Comparison of ENCODE assay signal across 9 mouse cellular contexts in the genomic region with DNA sequence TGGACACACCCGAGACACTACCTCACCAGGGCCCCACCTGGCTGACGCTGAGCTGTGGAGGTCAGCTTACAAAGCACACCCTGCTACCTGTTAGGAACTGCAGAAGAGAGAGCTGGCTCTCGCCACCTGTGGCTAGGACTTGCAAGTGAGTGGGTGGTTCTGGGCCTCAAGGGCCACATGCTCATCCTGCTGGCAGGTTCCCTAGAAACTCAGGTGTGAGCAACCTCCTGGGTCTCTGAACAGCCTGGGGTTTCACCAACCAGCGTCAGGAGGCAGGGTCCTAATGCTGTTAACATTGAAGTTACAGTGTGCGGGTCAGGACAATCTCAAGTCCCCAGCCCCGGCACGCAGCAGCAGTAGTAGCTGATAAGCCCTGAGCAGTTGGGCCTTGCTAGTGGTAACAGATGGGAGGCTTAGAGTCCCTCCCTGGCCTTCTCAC. TPM values are rescaled to one million over a fixed set of nuclear protein-coding genes. Genes with fewer than 3 reads are reported as not detected.
DNase-seq lines count a peak whose midpoint lies in the region; ATAC-seq and TF ChIP-seq lines count a peak whose summit lies in the region.
"Had no signal": no experiment of that assay in that cellular context is flagged by ENCODE, and none has a peak within 500 bp of the region (broad histone marks: within the 10 kb centered on the region; RNA-seq: fewer than 3 reads in every experiment).

No protein-coding gene starts in this region.

- peak overlapping the region; percentile 30; the same call in 1 of the 2 replicates for H3K4me2 ChIP-seq in lung, embryonic 14.5 days
- peak overlapping the region; percentile 20; the same call in 1 of the 2 replicates for H3K4me2 ChIP-seq in intestine, embryonic 15.5 days (replicated peaks)
- no peak overlapping the region for H3K4me2 ChIP-seq in forebrain, embryonic 11.5 days (ENCODE audit: low read depth, low read length, severe bottlenecking)

- H3K9ac ChIP-seq in lung, embryonic 14.5 days, result peak overlapping the region; percentile 20; the same call in 1 of the 2 replicates
- no peak overlapping the region for H3K9ac ChIP-seq in intestine, embryonic 15.5 days
- no peak overlapping the region for H3K9ac ChIP-seq in forebrain, embryonic 11.5 days (ENCODE audit: low read length)

- H3K27ac ChIP-seq in lung, embryonic 14.5 days (ENCODE audit: low read depth), result peak overlapping the region; percentile 63
- peak overlapping the region; percentile 78 for H3K27ac ChIP-seq in intestine, embryonic 15.5 days
- no peak overlapping the region for H3K27ac ChIP-seq in forebrain, embryonic 11.5 days (ENCODE audit: low read depth, low read length)

- WGBS in lung, embryonic 14.5 days, result 40% methylated on average over 7 of the region's 7 CpGs
- WGBS in intestine, embryonic 15.5 days, result 52% methylated on average over 7 of the region's 7 CpGs
- 69% methylated on average over 7 of the region's 7 CpGs for WGBS in forebrain, embryonic 11.5 days

- H3K9me3 ChIP-seq in lung, embryonic 14.5 days (ENCODE audit: low read depth, low read length), result no peaks in the 10 kb centered on the region
- no peaks in the 10 kb centered on the region for H3K9me3 ChIP-seq in intestine, embryonic 15.5 days
- H3K9me3 ChIP-seq in forebrain, embryonic 11.5 days (ENCODE audit: control insufficient read depth, low read length), result no peaks in the 10 kb centered on the region

- H3K36me3 ChIP-seq in lung, embryonic 14.5 days (ENCODE audit: insufficient read depth), result no peaks in the 10 kb centered on the region
- H3K36me3 ChIP-seq in intestine, embryonic 15.5 days, result no peaks in the 10 kb centered on the region; the same call in 1 of the 2 replicates
- no peaks in the 10 kb centered on the region for H3K36me3 ChIP-seq in forebrain, embryonic 11.5 days (ENCODE audit: control insufficient read depth, insufficient read depth, low read length)

- DNase-seq in lung, embryonic 14.5 days, result no peak
- no peak for DNase-seq in lung, postnatal 14 days
- DNase-seq in c-Kit-positive CD71-positive TER-119-negative erythroid progenitor cells, embryonic 14.5 days (ENCODE audit: low read depth), result peak; percentile 83
- peak; percentile 81 to 87 for DNase-seq in spleen, postnatal 4 days (ENCODE audit: low spot score in 2 of 2)
- no peak for DNase-seq in right cerebral cortex, adult 2 months (ENCODE audit: low spot score in 2 of 2)
- DNase-seq in forebrain, embryonic 11.5 days (ENCODE audit: low spot score), result no peak
- DNase-seq: cerebellum, postnatal 36 days; thymus, postnatal 14 days had no signal

- H3K4me3 ChIP-seq in lung, embryonic 14.5 days (ENCODE audit: low read depth, low read length), result no peak overlapping the region
- no peak overlapping the region for H3K4me3 ChIP-seq in intestine, embryonic 15.5 days (replicated peaks)
- no peak overlapping the region for H3K4me3 ChIP-seq in forebrain, embryonic 11.5 days (ENCODE audit: low read depth, low read length)

- no peak for TF ChIP-seq CTCF in lung, embryonic 14.5 days (IDR thresholded peaks at IDR 0.05; ENCODE audit: low read depth)

- peak; percentile 61 for ATAC-seq in lung, embryonic 14.5 days (ENCODE audit: insufficient read depth)
- ATAC-seq in intestine, embryonic 15.5 days, result peak; percentile 79
- no peak for ATAC-seq in forebrain, embryonic 11.5 days (replicated peaks; ENCODE audit: low FRiP score)

- peaks cover 26% of the 10 kb centered on the region for H3K4me1 ChIP-seq in lung, embryonic 14.5 days (ENCODE audit: insufficient read depth)
- H3K4me1 ChIP-seq in intestine, embryonic 15.5 days (replicated peaks), result peaks cover 51% of the 10 kb centered on the region
- no peaks in the 10 kb centered on the region for H3K4me1 ChIP-seq in forebrain, embryonic 11.5 days (replicated peaks; ENCODE audit: control insufficient read depth, insufficient read depth, low read length)

- no peaks in the 10 kb centered on the region for H3K27me3 ChIP-seq in lung, embryonic 14.5 days (ENCODE audit: insufficient read depth, low read length)
- H3K27me3 ChIP-seq in intestine, embryonic 15.5 days (replicated peaks), result no peaks in the 10 kb centered on the region
- no peaks in the 10 kb centered on the region for H3K27me3 ChIP-seq in forebrain, embryonic 11.5 days (ENCODE audit: control insufficient read depth, insufficient read depth, low read length)

RNA-seq across cellular contexts. Expression of gene Elmsan1, which starts 14.9 kb away (rescaled TPM):
- 11.3 and 12.3 TPM in 2 replicates for polyA plus RNA-seq in lung, embryonic 14.5 days (2014; fragmentation: Nextera tagmentation; extraction: Ambion mirVana)
- polyA plus RNA-seq in intestine, embryonic 15.5 days (2015; fragmentation: Nextera tagmentation; extraction: Ambion mirVana), result 7.2 and 7.7 TPM in 2 replicates
- 7.6 and 9.6 TPM in 2 replicates for polyA plus RNA-seq in forebrain, embryonic 11.5 days (2014; fragmentation: Nextera tagmentation; extraction: Ambion mirVana)

RNA-seq across cellular contexts. Expression of gene Pnma1, which starts 55.5 kb away (rescaled TPM):
- 0.68 and 0.79 TPM in 2 replicates for polyA plus RNA-seq in lung, embryonic 14.5 days (2014; fragmentation: Nextera tagmentation; extraction: Ambion mirVana)
- 0.59 and 0.63 TPM in 2 replicates for polyA plus RNA-seq in intestine, embryonic 15.5 days (2015; fragmentation: Nextera tagmentation; extraction: Ambion mirVana)
- polyA plus RNA-seq in forebrain, embryonic 11.5 days (2014; fragmentation: Nextera tagmentation; extraction: Ambion mirVana), result 1.9 and 2.8 TPM in 2 replicates

Comparison
In these comparisons a context has a peak if more than half of its experiments do, and no peak if none do; other contexts are left out.
1. DNase-seq: peak in c-Kit-positive CD71-positive TER-119-negative erythroid progenitor cells, embryonic 14.5 days (single experiment) and spleen, postnatal 4 days (2 of 2); none in lung, embryonic 14.5 days (single experiment), lung, postnatal 14 days (single experiment), right cerebral cortex, adult 2 months (0 of 2) and forebrain, embryonic 11.5 days (single experiment).